Mouse (Mus musculus): ENCODE measurements around the gene Exoc4.
A peak's percentile ranks its signal among the peaks of the same experiment; 100 is the strongest.

Exoc4 gene

DNA sequence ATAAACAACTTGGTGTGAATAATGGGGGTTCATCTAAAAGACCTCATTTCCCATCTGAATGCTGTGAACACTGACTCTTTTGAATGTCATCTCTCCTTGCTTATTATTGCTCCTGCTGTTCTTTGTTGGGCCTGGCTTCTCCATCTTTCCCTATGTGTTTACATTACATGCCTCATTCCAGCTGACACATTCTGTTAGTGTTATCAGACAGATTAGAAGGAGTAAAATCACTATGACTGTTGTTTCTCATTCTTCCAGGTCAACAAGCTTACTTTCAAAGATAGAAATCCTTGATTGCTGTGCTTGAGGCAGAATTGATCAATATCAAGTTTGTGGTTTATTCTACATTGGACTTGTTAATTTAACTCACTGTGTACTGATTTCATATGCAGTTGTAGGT, 377.0 kb downstream of the Exoc4 start:
- DNase-seq (ENCODE audit: low spot score), result no peak

GRCm38 (mm10) chr6:33631133-33631532, 382.2 kb downstream of the Exoc4 start:
- no peak for DNase-seq (ENCODE audit: low spot score)

GRCm38 (mm10) chr6:33637192-33637591, 388.3 kb downstream of the Exoc4 start:
- no peak for DNase-seq (ENCODE audit: low spot score)

- peak; percentile 76 for DNase-seq (ENCODE audit: low spot score)
Observed at GRCm38 (mm10) chr6:33681778-33682640, 433.1 kb downstream of the Exoc4 start.

- DNase-seq (ENCODE audit: low spot score), result no peak
Observed at GRCm38 (mm10) chr6:33683533-33683932, 434.6 kb downstream of the Exoc4 start.

- DNase-seq (ENCODE audit: low spot score), result no peak
Observed at GRCm38 (mm10) chr6:33685321-33685720, 436.4 kb downstream of the Exoc4 start.

DNA sequence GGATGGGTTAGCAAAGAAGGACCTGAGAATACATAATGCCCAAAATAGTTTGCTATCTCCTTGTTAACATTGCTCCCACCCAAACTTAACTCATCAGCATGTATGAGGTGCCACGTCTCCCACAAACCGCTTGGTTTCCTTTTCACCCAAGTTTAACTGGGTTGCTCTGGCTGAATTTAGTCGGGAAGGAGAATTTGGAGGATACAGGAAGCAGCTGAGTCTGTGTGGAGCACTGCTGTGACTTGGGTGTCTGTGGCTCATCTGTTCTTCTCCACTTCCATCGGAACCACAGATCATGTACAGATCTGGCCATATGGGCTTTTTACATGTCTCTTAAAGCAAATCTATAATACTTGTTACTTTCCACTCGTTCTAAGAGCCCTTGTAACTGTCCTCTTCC, 441.7 kb downstream of the Exoc4 start:
- DNase-seq (ENCODE audit: low spot score), result no peak

DNA sequence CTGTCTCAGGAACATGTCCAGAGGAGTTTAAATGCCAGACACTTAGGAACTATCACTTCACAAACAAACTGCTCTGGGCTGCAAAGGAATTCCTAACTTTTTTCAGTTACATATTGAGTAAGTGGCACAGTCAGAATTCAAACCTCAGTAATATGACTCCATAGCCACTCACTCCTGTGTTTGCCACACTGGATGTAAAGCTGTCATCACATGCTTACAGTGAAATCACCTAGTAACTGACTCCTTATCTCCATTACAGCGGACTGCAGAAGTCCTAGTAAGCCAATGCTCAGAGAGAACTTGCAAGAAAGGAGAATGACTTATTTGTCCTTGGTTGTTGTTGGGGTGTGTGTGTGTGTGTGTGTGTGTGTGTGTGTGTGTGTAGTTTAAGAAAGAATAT, 448.1 kb downstream of the Exoc4 start:
- DNase-seq (ENCODE audit: low spot score), result no peak

DNA sequence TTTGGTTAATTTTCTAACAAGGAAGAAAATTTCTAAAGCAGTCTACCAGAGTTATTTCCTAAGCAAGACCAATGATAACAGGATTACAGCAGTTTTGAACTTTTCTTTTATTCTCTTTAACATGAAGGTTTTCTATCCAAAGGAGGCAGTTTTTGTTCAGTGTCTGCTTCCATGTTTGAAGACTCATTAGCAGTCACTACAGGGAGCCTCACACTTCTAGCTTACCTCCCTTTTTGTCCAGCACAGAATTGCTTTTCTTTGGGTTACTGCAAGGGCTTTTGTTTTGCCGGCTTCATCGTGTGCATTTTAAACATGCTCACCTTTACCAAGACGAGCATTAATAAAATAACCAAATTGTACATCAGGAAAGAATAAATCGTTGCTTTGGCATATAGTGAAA, 460.0 kb downstream of the Exoc4 start:
- DNase-seq (ENCODE audit: low spot score), result no peak

DNA sequence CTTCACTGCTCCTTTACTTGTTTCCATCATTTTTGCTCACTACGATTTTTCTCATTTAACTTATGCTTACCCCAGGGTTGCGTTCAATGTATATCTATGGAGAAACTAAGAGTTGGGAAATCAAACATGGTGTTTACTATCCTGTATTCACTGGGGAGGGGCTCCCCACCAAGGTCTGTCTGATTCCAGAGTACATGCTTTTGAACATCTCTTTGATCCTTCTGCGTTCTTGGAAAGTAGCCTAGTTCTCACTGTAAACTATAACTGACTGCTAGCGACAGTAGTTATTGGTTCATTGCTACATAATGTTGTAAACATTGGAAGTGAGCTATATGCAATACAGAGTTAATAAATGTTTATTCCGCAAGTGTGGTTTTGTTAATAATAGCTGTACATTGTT, 460.5 kb downstream of the Exoc4 start:
- no peak for DNase-seq (ENCODE audit: low spot score)

DNA sequence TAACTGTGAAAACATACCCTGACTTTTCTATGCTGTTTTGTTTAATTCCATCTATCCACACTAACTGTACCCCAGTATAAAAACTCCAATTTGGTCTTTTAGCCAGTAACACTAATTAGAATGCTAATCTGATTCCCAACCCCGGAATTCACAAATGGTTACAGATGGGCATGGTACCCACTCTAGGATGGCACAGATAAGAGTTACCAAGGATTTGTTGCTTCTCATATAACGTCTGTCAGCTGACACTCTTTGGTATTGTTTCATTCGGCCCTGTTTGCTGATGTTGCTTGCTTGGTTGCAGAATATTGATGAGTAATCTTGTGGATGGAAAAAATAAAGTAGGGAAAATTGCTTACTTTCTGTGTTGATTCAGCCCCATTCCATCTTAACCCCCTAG, 462.9 kb downstream of the Exoc4 start:
- DNase-seq (ENCODE audit: low spot score), result no peak

DNA sequence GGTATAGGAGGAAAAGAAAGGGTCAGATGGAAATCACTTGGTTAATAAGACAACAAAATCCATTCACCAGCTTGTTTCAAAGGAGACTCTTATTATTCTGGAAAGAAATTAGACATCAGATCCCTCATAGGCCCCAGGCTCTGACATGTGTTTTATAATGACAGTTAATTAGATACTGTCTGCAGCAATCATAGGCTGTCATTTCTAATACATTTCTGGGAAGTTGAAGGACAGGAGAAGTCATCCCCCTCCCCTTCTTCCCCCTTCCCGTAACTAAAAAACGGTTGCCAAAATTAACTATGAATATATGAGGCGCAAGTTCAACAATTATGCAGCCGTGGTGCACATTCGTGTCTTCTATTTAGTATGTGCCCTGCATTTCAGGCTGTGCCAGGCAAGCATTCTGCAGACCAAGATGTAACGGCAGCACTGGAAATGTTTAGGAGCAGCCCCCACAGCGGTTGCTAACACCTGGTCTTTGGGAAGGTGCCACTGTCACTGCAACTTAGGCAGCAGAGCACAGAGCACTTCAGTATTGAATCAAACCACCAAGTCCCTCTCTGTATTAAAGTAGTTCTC, 463.7 kb downstream of the Exoc4 start:
- no peak for DNase-seq (ENCODE audit: low spot score)

- no peak for DNase-seq (ENCODE audit: low spot score)
Observed at GRCm38 (mm10) chr6:33716254-33716965, 467.5 kb downstream of the Exoc4 start.

GRCm38 (mm10) chr6:33721166-33721565, 472.3 kb downstream of the Exoc4 start:
- DNase-seq (ENCODE audit: low spot score), result peak; percentile 21

DNA sequence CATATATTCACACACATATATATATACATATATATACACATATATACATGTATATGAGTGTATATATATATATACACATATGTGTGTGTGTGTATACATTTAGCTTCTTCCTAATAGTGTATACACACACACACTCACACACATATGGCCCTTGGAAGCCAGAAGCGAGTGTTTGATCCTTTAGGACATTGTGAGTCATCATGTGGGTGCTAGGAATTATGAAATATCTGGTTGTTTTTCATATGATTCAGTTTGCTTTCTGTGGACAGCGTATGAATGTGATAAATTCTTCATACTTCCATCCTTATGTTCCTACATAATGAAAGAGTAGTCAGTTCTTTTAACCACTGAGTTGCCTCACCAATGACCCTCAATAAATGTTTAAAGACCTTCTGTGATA, 473.9 kb downstream of the Exoc4 start:
- DNase-seq (ENCODE audit: low spot score), result no peak

DNA sequence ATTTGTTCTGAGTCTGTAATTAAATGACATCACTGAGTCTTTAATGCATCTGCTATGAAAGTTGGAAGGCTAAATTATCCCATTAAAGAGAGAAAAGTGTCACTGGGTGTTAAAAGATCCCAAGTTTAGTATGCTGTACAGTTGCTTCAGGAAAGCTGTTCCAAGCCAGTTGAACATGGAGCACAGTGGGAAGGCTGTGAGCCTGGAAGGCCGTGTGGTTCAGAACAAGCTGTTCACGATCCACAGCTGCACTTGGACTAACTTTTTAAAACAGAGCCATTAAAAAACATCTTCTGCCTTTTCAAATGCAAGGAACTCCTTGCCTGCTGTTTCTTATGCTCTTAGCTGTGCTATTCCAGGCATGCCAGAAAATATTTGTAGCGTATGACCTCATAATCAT, 475.7 kb downstream of the Exoc4 start:
- DNase-seq (ENCODE audit: low spot score), result no peak

DNA sequence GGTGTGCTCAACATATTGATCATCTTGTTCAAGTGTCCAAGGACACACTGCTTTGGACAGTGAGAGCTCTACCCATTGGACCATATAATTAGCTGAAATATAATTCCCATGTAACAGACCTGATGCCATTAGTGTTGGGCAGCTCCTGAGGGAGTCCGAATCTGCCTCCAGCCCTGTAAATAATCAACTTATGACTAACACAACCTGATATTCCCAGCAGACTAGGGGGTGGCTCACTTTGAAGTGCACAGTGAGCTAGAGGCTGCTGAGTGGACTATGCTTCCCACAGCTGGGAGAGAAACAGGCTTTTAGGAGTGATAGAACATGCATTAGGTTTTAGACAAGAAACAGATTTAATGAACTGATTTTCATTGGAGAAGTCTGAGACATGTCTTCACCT, 478.4 kb downstream of the Exoc4 start:
- DNase-seq (ENCODE audit: low spot score), result no peak

DNA sequence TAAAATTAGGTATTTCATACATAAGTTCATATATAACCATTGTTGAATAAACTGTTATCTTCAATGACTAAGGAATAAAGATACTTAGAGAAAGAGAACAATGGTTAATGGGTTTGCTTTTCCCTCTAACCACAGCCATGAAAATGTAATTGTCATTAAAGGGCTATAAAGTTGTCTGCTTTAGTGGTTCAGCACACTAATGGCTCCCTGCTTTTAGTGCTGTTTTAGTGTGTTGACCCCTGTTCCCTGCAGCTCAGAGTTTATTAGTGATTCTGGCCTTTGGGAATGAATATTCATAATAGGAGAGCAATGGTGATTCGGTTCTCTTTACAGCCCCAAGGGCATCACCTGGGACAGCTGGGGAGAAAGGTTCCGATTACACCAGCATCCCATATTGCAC, 483.3 kb downstream of the Exoc4 start:
- DNase-seq (ENCODE audit: low spot score), result no peak

DNA sequence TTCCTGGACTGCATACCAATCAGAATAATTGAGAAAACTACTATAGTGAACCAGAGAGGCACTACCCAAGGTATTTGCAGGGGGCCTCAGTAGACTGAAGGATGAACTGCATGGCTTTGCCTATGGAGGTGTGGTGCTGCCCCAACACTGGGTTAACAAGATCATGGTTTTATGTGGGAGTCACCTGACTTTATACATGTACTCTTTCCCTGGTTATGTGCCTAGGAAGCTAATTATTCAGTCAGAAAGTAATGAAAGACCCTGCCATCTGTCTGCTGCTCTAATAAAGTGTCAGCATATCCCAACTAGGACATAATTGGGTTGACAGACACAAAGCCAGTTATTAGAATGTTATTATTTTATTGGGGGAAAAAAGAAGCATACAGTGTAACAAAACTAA, 484.7 kb downstream of the Exoc4 start:
- DNase-seq (ENCODE audit: low spot score), result no peak

DNA sequence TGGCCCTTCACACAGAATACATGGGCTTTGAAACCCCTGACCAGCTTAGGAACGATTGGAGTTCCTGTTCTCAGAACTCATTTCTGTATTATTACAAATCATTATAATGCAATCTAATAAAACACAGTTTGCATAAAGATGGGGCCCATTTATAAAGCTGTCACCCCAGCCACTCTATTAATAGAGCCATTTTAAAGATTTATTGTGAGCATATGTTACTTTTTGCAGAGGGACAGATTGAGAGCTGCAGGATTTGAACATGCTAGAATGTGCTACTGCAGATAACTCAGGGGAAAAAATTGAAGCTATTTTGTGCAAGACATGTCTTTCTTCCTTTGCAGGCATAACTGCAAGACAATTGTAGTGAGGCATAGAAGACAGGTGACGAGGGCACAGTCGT, 485.1 kb downstream of the Exoc4 start:
- no peak for DNase-seq (ENCODE audit: low spot score)

DNA sequence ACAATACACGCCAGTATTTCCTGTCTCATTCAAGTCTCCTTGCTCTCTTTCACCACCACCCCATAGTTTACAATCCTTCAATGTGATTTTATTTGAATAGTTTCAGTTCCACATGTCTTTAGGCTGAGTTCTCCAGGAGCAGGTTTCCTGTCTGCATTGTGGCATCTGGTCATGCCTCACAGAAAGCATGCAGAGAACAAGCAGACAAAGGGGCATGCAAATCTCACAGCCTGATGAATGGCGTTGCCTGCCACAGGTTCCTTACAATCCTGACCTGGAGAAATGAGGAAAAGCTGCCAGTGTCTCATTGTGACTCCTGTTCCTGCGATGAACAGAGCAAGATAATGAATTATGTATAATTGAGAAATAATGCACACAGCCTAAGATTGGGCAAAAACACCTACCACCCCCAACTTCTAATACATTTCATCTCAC, 490.0 kb downstream of the Exoc4 start:
- peak; percentile 47 for DNase-seq (ENCODE audit: low spot score)

- DNase-seq (ENCODE audit: low spot score), result no peak
Observed at GRCm38 (mm10) chr6:33739304-33739703, 490.4 kb downstream of the Exoc4 start.

GRCm38 (mm10) chr6:33755976-33756375, 507.1 kb downstream of the Exoc4 start:
- no peak for DNase-seq (ENCODE audit: low spot score)

Measured in embryo, embryonic 10 days (tissue).